Mouse (Mus musculus) stomach, embryonic 15.5 days (tissue): ENCODE data around the gene Mycbp. TPM values are rescaled to one million over a fixed set of nuclear protein-coding genes. Genes with fewer than 3 reads are reported as not detected.

ENCODE experiments used
- ATAC-seq: fragments of 200-750 bp; cut with Nextera tagmentation; 2 replicates; pipeline ENCODE4 v1.8.0; 2017; ENCODE audit warnings: low read depth, moderate number of reproducible peaks, moderate TSS enrichment; ENCODE audit not compliant: insufficient read depth, low FRiP score
- H3K27ac ChIP-seq: fragments of 300-500 bp; sonication (generic); 2 replicates; pipeline ENCODE4 v1.5.1; 2015; ENCODE audit warnings: mild to moderate bottlenecking, inconsistent platforms
- H3K27me3 ChIP-seq: fragments of 300-500 bp; sonication (generic); replicated peaks from 2 replicates; pipeline ENCODE4 v1.6.1; 2015; ENCODE audit warnings: inconsistent platforms
- H3K36me3 ChIP-seq: fragments of 300-500 bp; sonication (generic); 2 replicates; pipeline ENCODE4 v1.6.1; 2015; ENCODE audit warnings: inconsistent platforms
- H3K4me1 ChIP-seq: fragments of 300-500 bp; sonication (generic); 2 replicates; pipeline ENCODE4 v1.6.1; 2015; ENCODE audit warnings: inconsistent platforms
- H3K4me2 ChIP-seq: fragments of 300-500 bp; sonication (generic); 2 replicates; pipeline ENCODE4 v1.6.1; 2015; ENCODE audit warnings: mild to moderate bottlenecking, inconsistent platforms
- H3K4me3 ChIP-seq: fragments of 300-500 bp; sonication (generic); replicated peaks from 2 replicates; pipeline ENCODE4 v1.5.1; 2015; ENCODE audit warnings: inconsistent platforms
- H3K9ac ChIP-seq: fragments of 300-500 bp; sonication (generic); 2 replicates; pipeline ENCODE4 v1.6.1; 2015; ENCODE audit warnings: inconsistent platforms
- H3K9me3 ChIP-seq: fragments of 300-500 bp; sonication (generic); 2 replicates; pipeline ENCODE4 v1.6.1; 2016; ENCODE audit warnings: inconsistent platforms
- WGBS: fragments of 180-500 bp; shearing (Covaris S2); methylation state at CpG from one replicate; pipeline ENCODE4 v1.1.7; 2015; 5-methylcytosine and 5-hydroxymethylcytosine counted together
- polyA plus RNA-seq: library from polyadenylated mRNA; unstranded; fragments of >200 nt; fragmentation: Nextera tagmentation; extraction: Ambion mirVana; gene quantifications from 2 replicates; pipeline ENCODE4 v1.2.1, GENCODE M21; 2015

Gene Mycbp
- polyA plus RNA-seq = 93.2 and 98.2 TPM in 2 replicates

DNA sequence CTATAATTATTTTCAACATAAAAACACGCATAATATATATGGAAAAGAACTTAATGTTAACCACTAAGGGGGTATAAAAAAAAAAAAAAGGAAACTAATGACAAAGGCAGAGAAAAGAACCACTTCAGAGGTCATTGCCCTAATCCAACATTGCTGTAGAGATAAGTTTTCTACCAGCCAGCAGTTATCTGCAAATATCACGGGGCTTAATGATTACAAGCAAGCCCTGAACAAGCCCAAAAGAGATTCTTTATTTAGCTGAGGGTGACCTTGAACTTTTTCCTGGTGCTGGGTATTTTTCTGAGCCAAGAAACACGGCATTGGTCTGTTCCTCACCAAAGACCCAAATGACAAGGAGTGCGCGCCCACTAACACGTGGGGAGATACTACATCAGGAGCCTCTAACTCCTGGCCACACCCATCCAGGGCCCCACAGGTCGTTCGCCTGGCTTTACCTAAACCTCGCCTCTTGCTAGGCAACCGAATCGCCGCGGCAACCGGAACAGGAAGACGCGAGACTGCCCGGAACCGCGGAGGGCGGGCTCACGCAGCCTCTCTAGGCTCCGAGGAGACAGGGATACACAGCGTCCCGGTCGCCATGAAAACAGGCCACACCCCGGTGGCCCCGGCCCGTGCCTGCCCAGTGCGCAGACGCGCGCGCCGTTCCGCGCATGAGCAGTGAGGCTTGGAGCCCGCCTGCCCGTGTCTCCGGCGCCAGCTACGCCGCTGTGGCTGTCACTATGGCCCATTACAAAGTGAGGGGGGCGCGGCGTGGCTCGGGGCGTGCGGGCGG is at the start of gene Mycbp:
TSS of gene Mycbp (plus strand) at position 500 of the 793 bp plus-strand sequence.
- Histone ChIP-seq H3K27ac (peak within 1 kb of the TSS; percentile 87), H3K9ac (peak within 1 kb of the TSS; percentile 71), H3K4me3 (peak within 1 kb of the TSS; percentile 80), H3K36me3 (no peaks in the 10 kb centered on the region), H3K4me2 (peak within 1 kb of the TSS; percentile 76), H3K27me3 (no peaks in the 10 kb centered on the region), H3K9me3 (no peaks in the 10 kb centered on the region), H3K4me1 (no peaks in the 10 kb centered on the region)
- ATAC-seq = peak; percentile 100
- WGBS = under 1% methylated on average over 48 of the region's 49 CpGs

DNA sequence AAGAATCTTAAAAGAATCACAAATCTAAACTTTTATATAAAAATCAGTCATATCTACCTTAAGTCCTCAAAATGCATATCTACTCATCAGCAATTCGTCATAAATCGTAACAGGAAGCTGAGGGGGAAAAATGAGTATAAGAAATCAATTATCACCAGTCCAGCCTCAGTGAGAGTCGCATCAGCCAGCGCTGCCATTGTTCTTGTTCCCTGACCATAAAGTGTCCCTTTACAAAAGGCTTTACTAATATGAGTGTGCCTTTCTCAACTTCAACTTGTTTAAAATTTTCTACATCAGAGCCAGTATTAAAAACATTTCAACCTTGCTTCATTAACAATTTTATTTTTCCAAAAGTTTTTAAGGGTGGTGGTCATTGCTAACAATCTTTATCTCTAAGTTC is 47.7 kb upstream of the Mycbp start:
- H3K4me2 ChIP-seq = no peak overlapping the region
- no peak overlapping the region for H3K9ac ChIP-seq
- H3K4me1 ChIP-seq = no peaks in the 10 kb centered on the region
- no peak overlapping the region for H3K27ac ChIP-seq
- ATAC-seq = no peak
- no peaks in the 10 kb centered on the region for H3K9me3 ChIP-seq
- no peak overlapping the region for H3K4me3 ChIP-seq
- H3K36me3 ChIP-seq = no peaks in the 10 kb centered on the region
- WGBS = 72% methylated on average over 4 of the region's 4 CpGs
- H3K27me3 ChIP-seq = no peaks in the 10 kb centered on the region

DNA sequence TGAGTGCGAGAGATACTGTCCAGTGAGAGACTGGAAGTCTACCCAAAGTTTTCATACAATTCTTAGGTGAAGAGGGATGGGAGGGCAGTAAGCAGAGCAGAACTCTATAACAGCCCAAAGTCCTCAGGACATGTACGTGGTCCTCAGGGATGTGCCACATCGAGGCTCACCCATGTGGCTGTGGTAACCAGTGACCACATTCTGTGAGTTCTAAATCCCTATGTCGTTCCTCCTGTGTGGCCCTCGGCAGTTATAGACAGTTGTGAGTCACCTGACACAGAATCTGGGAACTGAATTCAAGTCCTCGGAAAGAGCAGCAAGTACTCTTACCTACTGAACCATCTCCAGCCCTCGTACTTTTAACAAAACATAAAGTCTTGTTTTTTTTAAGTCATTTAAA is 46.5 kb upstream of the Mycbp start:
- H3K27me3 ChIP-seq = no peaks in the 10 kb centered on the region
- H3K4me3 ChIP-seq = no peak overlapping the region
- ATAC-seq = no peak
- 82% methylated on average over 7 of the region's 7 CpGs for WGBS
- H3K4me2 ChIP-seq = no peak overlapping the region
- H3K36me3 ChIP-seq = no peaks in the 10 kb centered on the region
- no peak overlapping the region for H3K9ac ChIP-seq
- H3K9me3 ChIP-seq = no peaks in the 10 kb centered on the region
- H3K27ac ChIP-seq = no peak overlapping the region
- H3K4me1 ChIP-seq = no peaks in the 10 kb centered on the region

DNA sequence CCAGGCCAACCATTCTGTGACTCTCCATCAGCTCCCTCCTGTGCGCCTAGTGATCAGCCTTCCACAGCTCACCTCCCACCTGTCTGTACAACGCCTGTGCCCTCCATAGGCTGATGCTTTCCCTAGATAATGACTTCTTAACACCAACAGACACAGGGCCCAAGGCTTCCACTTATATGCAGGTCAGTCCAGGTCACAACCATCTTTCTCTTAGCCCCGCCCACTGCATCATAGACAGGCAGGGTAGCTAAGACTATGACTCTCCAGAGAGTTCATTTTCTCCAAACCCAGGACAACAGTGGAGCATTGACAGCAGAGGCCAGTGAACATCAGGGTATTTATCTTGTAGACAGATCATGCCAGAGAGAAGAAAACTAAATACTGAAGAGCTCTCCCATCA is 45.3 kb upstream of the Mycbp start, which contains the start of gene 4933427I04Rik:
TSS of gene 4933427I04Rik (plus strand) at position 301 of the 400 bp plus-strand sequence.
- H3K4me1 ChIP-seq = no peaks in the 10 kb centered on the region
- no peaks in the 10 kb centered on the region for H3K27me3 ChIP-seq
- no peak for ATAC-seq
- 82% methylated on average over 3 of the region's 3 CpGs for WGBS
- H3K4me2 ChIP-seq = no peak within 1 kb of the TSS
- H3K9me3 ChIP-seq = no peaks in the 10 kb centered on the region
- no peaks in the 10 kb centered on the region for H3K36me3 ChIP-seq
- H3K9ac ChIP-seq = no peak within 1 kb of the TSS
- no peak within 1 kb of the TSS for H3K4me3 ChIP-seq
- H3K27ac ChIP-seq = no peak within 1 kb of the TSS

DNA sequence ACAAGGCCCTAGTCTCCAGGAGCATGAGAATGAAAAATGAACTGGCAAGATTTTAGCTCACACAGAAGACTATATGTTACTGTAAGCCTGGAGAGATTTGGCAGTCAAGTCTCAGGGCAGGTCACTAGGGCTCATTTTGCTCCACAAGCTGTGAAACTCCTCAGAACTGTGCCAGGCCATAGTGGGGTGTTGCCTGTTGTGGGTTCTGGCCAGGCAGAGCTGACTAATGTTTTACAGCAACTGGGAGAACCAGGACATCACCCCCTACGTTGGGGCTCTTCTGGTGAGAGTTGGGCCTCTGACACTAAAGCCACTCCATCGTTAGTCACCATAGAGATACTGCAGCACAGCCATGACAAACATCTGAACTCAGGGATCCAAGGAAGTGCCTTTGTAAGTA is 44.8 kb upstream of the Mycbp start:
- no peak overlapping the region for H3K4me2 ChIP-seq
- H3K4me1 ChIP-seq = no peaks in the 10 kb centered on the region
- H3K27me3 ChIP-seq = no peaks in the 10 kb centered on the region
- no peak overlapping the region for H3K27ac ChIP-seq
- ATAC-seq = no peak
- no peak overlapping the region for H3K4me3 ChIP-seq
- no peaks in the 10 kb centered on the region for H3K36me3 ChIP-seq
- 49% methylated on average over 2 of the region's 2 CpGs for WGBS
- no peak overlapping the region for H3K9ac ChIP-seq
- H3K9me3 ChIP-seq = no peaks in the 10 kb centered on the region

DNA sequence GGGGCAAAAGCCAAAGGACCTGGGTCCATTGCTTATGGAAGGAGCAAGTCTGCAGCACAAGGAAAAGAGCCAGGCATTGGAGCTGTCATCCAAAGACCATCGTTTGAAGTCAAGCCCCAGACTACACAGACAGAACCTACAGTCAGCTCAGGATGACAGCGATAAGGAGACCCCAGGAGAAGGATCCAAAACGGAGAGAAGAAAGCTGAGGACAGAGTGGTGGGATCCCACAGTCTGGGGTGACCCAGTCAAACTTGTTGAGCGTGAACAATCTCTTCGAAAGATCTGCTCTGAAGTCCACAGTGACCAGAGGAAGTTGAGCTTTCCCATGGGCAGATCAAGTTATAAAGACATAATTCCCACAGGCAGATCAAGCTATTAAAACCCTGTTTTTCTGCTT is 44.0 kb upstream of the Mycbp start:
- Histone ChIP-seq H3K27me3 (no peaks in the 10 kb centered on the region), H3K4me1 (no peaks in the 10 kb centered on the region), H3K27ac (no peak overlapping the region), H3K9ac (no peak overlapping the region), H3K36me3 (no peaks in the 10 kb centered on the region), H3K4me3 (no peak overlapping the region), H3K9me3 (no peaks in the 10 kb centered on the region), H3K4me2 (no peak overlapping the region)
- 82% methylated on average over 5 of the region's 5 CpGs for WGBS
- ATAC-seq = no peak

DNA sequence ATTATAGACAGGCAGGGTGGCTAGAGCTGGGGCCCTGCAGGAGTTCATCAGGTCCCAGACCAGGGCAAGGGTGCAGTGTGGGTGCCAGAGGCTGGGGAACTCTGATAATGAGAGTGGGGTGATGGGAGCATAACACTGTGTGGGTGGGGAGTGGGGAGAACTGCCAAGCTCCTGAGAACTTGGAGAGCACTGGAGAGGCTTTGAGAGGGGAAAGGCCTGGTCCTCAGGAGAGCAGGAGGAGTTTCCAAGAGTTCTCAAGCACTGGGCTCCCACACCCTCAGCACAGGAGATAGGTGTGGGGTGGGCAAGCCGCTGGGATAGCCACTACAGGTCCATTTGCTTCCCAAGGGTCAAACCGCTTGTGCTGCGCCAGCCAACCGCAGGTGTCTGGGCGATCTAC is 10.9 kb upstream of the Mycbp start:
- WGBS = 88% methylated on average over 5 of the region's 5 CpGs
- Histone ChIP-seq H3K36me3 (no peaks in the 10 kb centered on the region), H3K9me3 (no peaks in the 10 kb centered on the region), H3K9ac (no peak overlapping the region), H3K4me3 (no peak overlapping the region), H3K4me2 (no peak overlapping the region), H3K27me3 (no peaks in the 10 kb centered on the region), H3K4me1 (no peaks in the 10 kb centered on the region), H3K27ac (no peak overlapping the region)
- ATAC-seq = no peak

DNA sequence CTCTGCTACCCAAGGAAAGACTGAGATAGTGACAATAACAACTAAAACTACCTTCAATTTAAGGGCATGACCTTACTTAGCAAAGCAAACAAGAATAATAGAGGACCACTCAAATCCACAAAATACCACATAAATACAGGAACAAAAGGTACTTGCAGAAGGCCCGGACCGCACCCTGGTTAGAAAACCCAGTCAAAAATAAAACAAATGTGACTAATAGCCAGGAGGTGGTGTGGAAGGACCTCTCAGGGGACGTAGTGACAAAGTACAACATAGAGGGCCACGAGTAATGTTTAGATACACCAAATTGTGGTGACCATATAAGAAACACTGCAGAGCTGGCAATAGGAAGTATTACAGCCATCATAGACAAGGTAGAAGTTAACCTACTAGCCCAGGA is 10.3 kb upstream of the Mycbp start:
- H3K27ac ChIP-seq = no peak overlapping the region
- no peaks in the 10 kb centered on the region for H3K27me3 ChIP-seq
- H3K4me1 ChIP-seq = no peaks in the 10 kb centered on the region
- ATAC-seq = no peak
- H3K4me2 ChIP-seq = no peak overlapping the region
- no peaks in the 10 kb centered on the region for H3K9me3 ChIP-seq
- H3K4me3 ChIP-seq = no peak overlapping the region
- H3K36me3 ChIP-seq = 0 out of 2 replicates have a peak, but pooled peaks cover 2% of the 10 kb centered on the region
- 72% methylated on average over 4 of the region's 4 CpGs for WGBS
- H3K9ac ChIP-seq = no peak overlapping the region

DNA sequence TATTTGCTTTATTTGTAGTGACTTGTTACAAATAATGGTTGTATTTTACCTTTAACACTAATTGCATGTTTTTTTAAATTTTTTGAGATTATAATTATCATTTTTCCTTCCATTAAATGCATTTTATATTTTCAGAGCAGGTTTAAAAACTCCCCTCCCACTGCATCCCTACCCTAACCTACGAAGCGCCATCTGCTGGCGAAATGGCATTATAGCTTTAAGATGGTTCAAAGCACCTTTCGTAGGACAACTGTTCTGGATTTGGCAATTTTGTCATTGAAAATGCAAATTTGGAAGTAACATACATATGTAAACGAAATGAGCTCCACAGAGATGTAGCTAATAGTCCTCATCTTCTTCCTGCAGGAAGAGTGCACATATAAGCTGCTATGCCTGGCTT is 5.9 kb upstream of the Mycbp start:
- Histone ChIP-seq H3K9me3 (no peaks in the 10 kb centered on the region), H3K4me2 (no peak overlapping the region), H3K27me3 (no peaks in the 10 kb centered on the region), H3K27ac (no peak overlapping the region), H3K9ac (no peak overlapping the region), H3K4me3 (no peak overlapping the region), H3K4me1 (no peaks in the 10 kb centered on the region), H3K36me3 (0 out of 2 replicates have a peak, but pooled peaks cover 2% of the 10 kb centered on the region)
- WGBS = 11% methylated on average over 5 of the region's 5 CpGs
- no peak for ATAC-seq

DNA sequence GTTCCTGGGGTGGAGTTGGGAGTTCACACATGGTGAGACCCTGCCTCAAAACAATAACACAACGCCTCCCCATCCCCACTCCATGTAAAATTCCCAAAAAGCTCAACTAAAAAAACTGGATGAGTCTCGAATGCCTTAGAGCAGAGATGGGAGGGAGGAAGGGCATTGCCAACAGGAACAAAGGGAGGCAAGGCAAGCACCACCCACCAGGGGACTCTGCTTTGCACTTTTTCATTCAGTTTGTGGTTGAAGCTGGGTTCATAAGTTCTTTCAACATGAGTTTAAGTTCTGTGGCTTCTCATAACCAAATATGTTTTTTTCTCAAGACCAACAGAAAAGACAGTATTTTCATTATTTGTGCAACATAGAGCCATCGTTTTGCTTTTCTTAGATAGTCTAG is 1.2 kb upstream of the Mycbp start:
- H3K9me3 ChIP-seq = no peaks in the 10 kb centered on the region
- H3K4me3 ChIP-seq = no peak overlapping the region
- no peak for ATAC-seq
- peak overlapping the region; percentile 76; the same call in 1 of the 2 replicates for H3K4me2 ChIP-seq
- H3K27ac ChIP-seq = peak overlapping the region; percentile 51; the same call in 1 of the 2 replicates
- H3K9ac ChIP-seq = no peak overlapping the region
- no peaks in the 10 kb centered on the region for H3K4me1 ChIP-seq
- 0 out of 2 replicates have a peak, but pooled peaks cover 2% of the 10 kb centered on the region for H3K36me3 ChIP-seq
- WGBS = 74% methylated on average over 3 of the region's 3 CpGs
- no peaks in the 10 kb centered on the region for H3K27me3 ChIP-seq

DNA sequence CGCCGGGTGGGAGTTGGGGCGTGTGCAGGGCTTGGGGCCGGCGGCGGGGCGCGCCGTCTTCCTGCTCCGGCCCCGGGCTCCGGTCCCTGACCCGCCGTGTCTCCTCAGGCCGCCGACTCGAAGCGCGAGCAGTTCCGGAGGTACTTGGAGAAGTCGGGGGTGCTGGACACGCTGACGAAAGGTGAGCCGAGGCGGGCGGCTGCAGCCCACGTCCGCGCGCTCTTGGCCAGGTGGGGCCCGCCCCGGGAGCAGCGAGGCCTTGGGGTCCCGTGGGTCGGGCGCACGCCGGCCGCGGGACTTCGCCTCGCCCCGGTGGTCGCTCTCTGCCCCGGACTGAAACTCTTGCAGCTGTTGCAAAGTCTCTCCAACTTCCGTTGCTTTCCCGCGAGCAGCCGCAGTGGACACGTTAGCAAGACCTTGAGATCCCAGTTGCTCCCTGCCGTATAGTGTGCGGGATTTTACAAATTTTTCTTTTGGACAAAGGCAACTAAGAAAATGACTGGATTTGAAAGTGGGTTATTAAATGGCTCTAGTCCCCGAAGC is 565 bp downstream of the Mycbp start:
- Histone ChIP-seq H3K36me3 (0 out of 2 replicates have a peak, but pooled peaks cover 4% of the 10 kb centered on the region), H3K4me1 (no peaks in the 10 kb centered on the region), H3K9me3 (no peaks in the 10 kb centered on the region), H3K4me3 (peak overlapping the region; percentile 80), H3K4me2 (peak overlapping the region; percentile 76), H3K27me3 (no peaks in the 10 kb centered on the region), H3K9ac (peak overlapping the region; percentile 71), H3K27ac (peak overlapping the region; percentile 87)
- under 1% methylated on average over 51 of the region's 53 CpGs for WGBS
- no peak; the same call in 1 of the 2 replicates for ATAC-seq

DNA sequence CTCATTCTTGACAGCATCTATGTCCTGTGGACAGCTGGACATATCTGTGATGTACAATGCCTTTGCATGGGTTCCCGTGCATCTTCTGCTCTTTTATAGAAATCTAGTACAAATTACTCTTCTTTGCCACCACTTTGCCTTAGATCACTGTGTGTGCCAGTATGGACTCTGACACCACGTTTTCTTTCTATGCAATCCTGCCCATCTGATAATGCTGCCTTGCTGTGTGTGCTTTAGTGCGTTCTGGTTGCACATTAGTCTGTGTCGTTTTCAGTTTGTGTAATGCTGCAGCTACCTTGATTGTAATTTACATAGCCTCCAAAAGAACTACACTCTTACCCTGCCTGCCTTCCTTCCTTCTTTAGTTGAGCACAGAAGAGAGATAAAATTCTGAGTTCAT is 6.9 kb downstream of the Mycbp start:
- no peak for ATAC-seq
- Histone ChIP-seq H3K27me3 (no peaks in the 10 kb centered on the region), H3K27ac (no peak overlapping the region), H3K4me2 (no peak overlapping the region), H3K4me3 (no peak overlapping the region), H3K4me1 (peaks cover 3% of the 10 kb centered on the region), H3K36me3 (peaks cover 8% of the 10 kb centered on the region; the same call in 1 of the 2 replicates), H3K9ac (no peak overlapping the region), H3K9me3 (no peaks in the 10 kb centered on the region)
- WGBS = 87% methylated on average over 4 of the region's 4 CpGs
